Mouse (Mus musculus) midbrain, embryonic 16.5 days (tissue): ENCODE measurements at regions not wholly inside any gene's neighbourhood (a gene's known extent, or its start where the extent isn't known, plus 50 kb on each side); places are given as distances from the start of the nearest gene placed in this dataset.
"Not testable (repeated sequence)": the region's sequence is repeated elsewhere in the genome, so short reads cannot be mapped to it uniquely, and the experiment has no call there.

Source experiments
- ATAC-seq: fragments of 200-750 bp; cut with Nextera tagmentation; 2 replicates; pipeline ENCODE4 v1.8.0; 2017; ENCODE audit warnings: moderate TSS enrichment
- H3K27ac ChIP-seq: fragments of 300-500 bp; sonication (generic); 2 replicates; pipeline ENCODE4 v1.5.1; 2014; ENCODE audit warnings: mild to moderate bottlenecking, low read length, mixed read lengths
- H3K27me3 ChIP-seq: fragments of 300-500 bp; sonication (generic); 2 replicates; pipeline ENCODE4 v1.6.1; 2014; ENCODE audit warnings: low read depth, low read length, mixed read lengths; ENCODE audit not compliant: control insufficient read depth, insufficient read depth
- H3K36me3 ChIP-seq: fragments of 300-500 bp; sonication (generic); 2 replicates; pipeline ENCODE4 v1.6.1; 2014; ENCODE audit warnings: mild to moderate bottlenecking, low read length, moderate library complexity, mixed read lengths; ENCODE audit not compliant: control insufficient read depth, insufficient read depth
- H3K4me1 ChIP-seq: fragments of 300-500 bp; sonication (generic); 2 replicates; pipeline ENCODE4 v1.6.1; 2014; ENCODE audit warnings: mild to moderate bottlenecking, low read length, mixed read lengths; ENCODE audit not compliant: control insufficient read depth, insufficient read depth
- H3K4me2 ChIP-seq: fragments of 300-500 bp; sonication (generic); 2 replicates; pipeline ENCODE4 v1.6.1; 2014; ENCODE audit warnings: mild to moderate bottlenecking, low read length, mixed read lengths
- H3K4me3 ChIP-seq: fragments of 300-500 bp; sonication (generic); 2 replicates; pipeline ENCODE4 v1.5.1; 2014; ENCODE audit warnings: low read depth, mild to moderate bottlenecking, low read length, moderate library complexity, mixed read lengths
- H3K9ac ChIP-seq: fragments of 300-500 bp; sonication (generic); 2 replicates; pipeline ENCODE4 v1.6.1; 2014; ENCODE audit warnings: low read depth, low read length, mixed read lengths
- H3K9me3 ChIP-seq: fragments of 300-500 bp; sonication (generic); replicated peaks from 2 replicates; pipeline ENCODE4 v1.6.1; 2014; ENCODE audit warnings: mild to moderate bottlenecking, low read length, mixed read lengths; ENCODE audit not compliant: control insufficient read depth, poor library complexity, severe bottlenecking
- WGBS: fragments of 180-500 bp; shearing (Covaris S2); extraction: QIAGEN DNeasy Blood & Tissue Kit; methylation state at CpG from one replicate; pipeline ENCODE4 v1.1.7; 2014; 5-methylcytosine and 5-hydroxymethylcytosine counted together

DNA sequence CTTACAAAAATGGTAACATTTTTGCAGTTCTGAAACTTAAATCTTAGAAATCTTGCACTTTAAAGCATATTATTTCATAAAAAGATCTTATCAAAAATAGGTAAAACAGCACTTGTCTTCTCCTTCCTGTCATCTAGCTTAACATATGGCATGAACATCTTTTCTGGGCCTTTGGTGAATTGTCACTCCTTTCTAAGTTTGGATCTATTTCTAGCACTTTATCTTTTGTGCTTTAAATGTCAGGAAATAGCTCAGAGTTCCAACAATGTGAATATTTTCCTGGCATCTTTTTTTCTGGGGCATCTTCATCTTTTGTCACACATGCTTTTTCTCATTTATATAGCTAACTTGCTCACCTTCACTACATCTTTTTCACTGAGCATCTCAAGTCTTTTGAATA is 527.4 kb upstream of the Gm5150 start:
- ATAC-seq, result no peak
- H3K4me1 ChIP-seq, result no peaks in the 10 kb centered on the region
- no peak overlapping the region for H3K9ac ChIP-seq
- no peak overlapping the region for H3K4me2 ChIP-seq
- no peaks in the 10 kb centered on the region for H3K9me3 ChIP-seq
- no peaks in the 10 kb centered on the region for H3K27me3 ChIP-seq
- no peak overlapping the region for H3K27ac ChIP-seq
- no peaks in the 10 kb centered on the region for H3K36me3 ChIP-seq
- no peak overlapping the region for H3K4me3 ChIP-seq

DNA sequence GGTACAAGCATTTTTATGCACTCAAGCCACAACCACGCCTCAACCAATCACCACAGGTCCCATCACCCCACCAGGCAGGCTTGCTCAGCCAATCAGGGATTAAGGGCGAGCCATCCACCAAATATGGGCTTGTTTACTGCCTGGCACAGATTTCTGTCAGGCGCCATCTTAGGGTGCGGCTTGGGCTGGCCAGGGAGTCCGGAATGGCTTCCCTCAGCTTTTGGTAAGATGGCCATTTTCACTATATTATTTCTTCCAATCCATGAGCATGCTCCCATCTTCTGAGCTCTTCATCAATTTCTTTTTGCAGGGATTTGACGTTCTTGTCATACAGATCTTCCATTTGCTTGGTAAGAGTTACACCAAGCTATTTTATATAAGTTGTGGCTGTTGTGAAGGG is 521.3 kb upstream of the Gm5150 start:
- H3K4me3 ChIP-seq, H3K4me2 ChIP-seq, H3K27ac ChIP-seq, H3K9ac ChIP-seq, H3K36me3 ChIP-seq, H3K4me1 ChIP-seq, H3K9me3 ChIP-seq, H3K27me3 ChIP-seq, ATAC-seq: not testable (repeated sequence)
- 86% methylated on average over 6 of the region's 6 CpGs for WGBS

DNA sequence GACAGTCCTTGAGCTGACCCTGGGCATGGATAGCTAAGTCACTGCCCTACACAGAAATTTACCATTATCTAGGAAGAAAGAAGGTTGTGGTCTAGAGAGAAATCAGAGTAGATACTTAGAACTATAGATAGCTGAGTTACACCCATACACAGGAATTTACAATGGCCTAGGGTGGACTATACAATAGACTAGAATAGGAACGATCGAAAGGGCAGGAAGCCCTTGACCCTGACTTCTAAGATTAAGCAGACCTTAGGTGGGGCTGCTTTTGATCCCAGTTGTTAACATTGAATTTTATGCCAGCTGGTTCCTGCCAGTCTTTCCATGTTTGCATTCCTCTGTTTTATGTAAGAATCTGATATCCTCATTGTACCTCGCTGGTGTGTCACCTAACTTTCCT is 482.2 kb upstream of the Gm5150 start:
- not testable (repeated sequence) for H3K4me3 ChIP-seq, H3K27ac ChIP-seq, H3K27me3 ChIP-seq, H3K36me3 ChIP-seq, H3K4me1 ChIP-seq, H3K9ac ChIP-seq, ATAC-seq, H3K9me3 ChIP-seq, H3K4me2 ChIP-seq
- 82% methylated on average over 3 of the region's 3 CpGs for WGBS

DNA sequence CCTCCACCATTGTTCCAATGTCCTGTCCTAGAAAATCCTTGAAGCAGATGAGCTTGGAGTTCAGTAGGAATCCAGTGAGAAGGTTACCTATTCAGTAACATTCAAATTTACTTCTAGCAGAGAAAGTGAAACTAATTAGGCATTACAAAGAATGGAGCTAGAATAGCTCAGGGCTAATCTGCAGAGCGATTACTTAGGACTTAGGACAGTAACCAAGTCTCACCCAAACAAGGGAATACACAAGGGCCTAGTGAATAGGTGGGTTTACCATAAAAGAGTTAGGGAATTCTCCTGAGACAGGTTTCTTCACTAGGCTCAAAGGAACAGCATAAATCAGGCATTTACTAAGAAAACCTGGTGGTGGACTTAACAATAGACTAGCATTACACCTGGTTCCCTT is 476.5 kb upstream of the Gm5150 start:
- no peak for ATAC-seq
- 75% methylated on average over 1 of the region's 1 CpGs for WGBS
- no peaks in the 10 kb centered on the region for H3K27me3 ChIP-seq
- H3K9me3 ChIP-seq, result no peaks in the 10 kb centered on the region
- no peak overlapping the region for H3K27ac ChIP-seq
- no peaks in the 10 kb centered on the region for H3K4me1 ChIP-seq
- no peaks in the 10 kb centered on the region for H3K36me3 ChIP-seq
- no peak overlapping the region for H3K4me3 ChIP-seq
- no peak overlapping the region for H3K4me2 ChIP-seq
- H3K9ac ChIP-seq, result no peak overlapping the region

DNA sequence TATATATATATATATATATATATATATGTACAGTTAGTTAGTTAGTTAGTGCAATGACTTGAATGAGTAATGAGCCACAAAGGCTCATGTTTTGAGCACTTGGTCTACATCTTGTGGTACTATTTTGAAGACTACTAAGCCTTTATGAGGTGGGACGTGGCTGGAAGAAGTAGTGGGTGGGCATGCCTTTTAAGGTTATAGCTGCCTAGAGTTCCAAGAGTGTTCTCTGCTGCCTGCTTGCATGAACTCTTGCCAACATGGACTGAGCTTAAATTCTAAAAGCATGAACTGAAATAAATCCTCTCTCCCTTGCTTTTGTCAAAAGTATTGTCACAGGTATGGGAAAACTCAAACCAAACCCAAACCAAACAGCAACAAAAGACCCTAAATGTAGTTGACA is 465.1 kb upstream of the Gm5150 start:
- Histone ChIP-seq H3K27me3 (no peaks in the 10 kb centered on the region), H3K9me3 (no peaks in the 10 kb centered on the region), H3K4me1 (peaks cover 3% of the 10 kb centered on the region; the same call in 1 of the 2 replicates), H3K4me2 (no peak overlapping the region), H3K27ac (no peak overlapping the region), H3K9ac (no peak overlapping the region), H3K4me3 (no peak overlapping the region), H3K36me3 (no peaks in the 10 kb centered on the region)
- WGBS, result 59% methylated on average over 1 of the region's 1 CpGs
- no peak for ATAC-seq

DNA sequence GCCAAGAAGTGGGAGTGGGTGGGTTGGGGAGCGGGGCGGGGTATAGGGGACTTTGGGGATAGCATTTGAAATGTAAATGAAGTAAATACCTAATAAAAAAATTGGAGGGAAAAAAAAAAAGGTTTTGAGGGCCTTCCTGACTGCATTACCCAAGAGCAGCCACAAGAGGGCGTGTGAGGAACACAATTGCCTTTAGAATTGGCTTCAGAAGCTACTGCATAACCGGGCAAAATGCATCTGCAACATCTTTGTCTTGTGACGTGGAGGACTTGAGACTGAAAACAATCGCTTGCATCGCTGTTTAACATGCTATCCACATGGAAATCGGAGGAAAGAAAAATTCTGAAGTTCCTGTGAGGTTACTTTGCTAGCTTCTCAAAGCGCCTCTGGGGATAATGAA is 460.2 kb upstream of the Gm5150 start:
- peak overlapping the region; percentile 59 for H3K9ac ChIP-seq
- peaks cover 3% of the 10 kb centered on the region; the same call in 1 of the 2 replicates for H3K4me1 ChIP-seq
- peak overlapping the region; percentile 33 for H3K4me3 ChIP-seq
- ATAC-seq, result peak; percentile 95
- H3K4me2 ChIP-seq, result peak overlapping the region; percentile 59
- WGBS, result 13% methylated on average over 9 of the region's 9 CpGs
- H3K9me3 ChIP-seq, result no peaks in the 10 kb centered on the region
- H3K27ac ChIP-seq, result peak overlapping the region; percentile 82
- H3K36me3 ChIP-seq, result no peaks in the 10 kb centered on the region
- no peaks in the 10 kb centered on the region for H3K27me3 ChIP-seq

DNA sequence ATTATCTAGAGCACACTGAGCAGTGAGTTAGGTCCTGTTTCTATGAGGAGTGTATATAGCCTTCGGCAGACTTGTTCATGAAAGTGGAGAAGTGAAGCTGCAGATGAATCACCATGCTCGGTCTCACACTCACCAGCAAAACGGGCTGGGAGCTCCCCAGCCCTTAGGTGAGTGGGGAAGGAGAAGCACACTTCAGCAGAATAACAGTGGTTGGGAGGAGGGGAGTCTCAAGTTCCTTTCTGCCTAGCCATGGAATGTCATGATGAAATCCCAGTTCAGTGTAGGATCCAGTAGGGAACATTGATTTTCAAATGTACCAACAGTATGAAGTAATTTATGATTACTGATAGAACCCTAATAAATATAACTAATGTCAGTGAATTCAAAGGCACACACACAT is 459.1 kb upstream of the Gm5150 start:
- H3K27ac ChIP-seq, result no peak overlapping the region
- no peaks in the 10 kb centered on the region for H3K9me3 ChIP-seq
- WGBS, result 61% methylated on average over 3 of the region's 3 CpGs
- no peaks in the 10 kb centered on the region for H3K36me3 ChIP-seq
- H3K4me3 ChIP-seq, result no peak overlapping the region
- no peak overlapping the region for H3K9ac ChIP-seq
- no peak overlapping the region for H3K4me2 ChIP-seq
- no peak for ATAC-seq
- H3K27me3 ChIP-seq, result no peaks in the 10 kb centered on the region
- peaks cover 3% of the 10 kb centered on the region; the same call in 1 of the 2 replicates for H3K4me1 ChIP-seq

DNA sequence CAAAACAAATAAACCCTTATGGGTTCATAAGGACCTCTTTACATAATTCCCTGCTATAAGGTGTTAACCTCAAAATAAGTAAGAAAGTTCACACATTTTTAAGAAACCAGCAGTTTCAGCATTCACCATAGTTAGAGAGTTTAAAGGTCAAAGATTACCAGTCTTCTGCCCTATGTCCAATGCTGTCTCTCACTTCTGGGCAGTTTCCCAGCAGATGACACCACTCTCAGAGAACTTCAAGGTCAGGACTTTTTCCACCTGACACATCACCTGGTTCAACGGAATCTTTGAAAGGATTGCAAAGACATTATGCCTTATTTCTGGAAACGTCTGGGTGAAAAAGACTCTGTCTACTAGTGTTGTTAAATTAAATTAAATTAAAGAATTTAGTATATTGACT is 458.1 kb upstream of the Gm5150 start:
- H3K4me3 ChIP-seq, result no peak overlapping the region
- no peaks in the 10 kb centered on the region for H3K9me3 ChIP-seq
- no peak overlapping the region for H3K27ac ChIP-seq
- no peak overlapping the region for H3K9ac ChIP-seq
- no peak for ATAC-seq
- peaks cover 3% of the 10 kb centered on the region; the same call in 1 of the 2 replicates for H3K4me1 ChIP-seq
- H3K27me3 ChIP-seq, result no peaks in the 10 kb centered on the region
- no peak overlapping the region for H3K4me2 ChIP-seq
- WGBS, result 86% methylated on average over 2 of the region's 2 CpGs
- H3K36me3 ChIP-seq, result no peaks in the 10 kb centered on the region

DNA sequence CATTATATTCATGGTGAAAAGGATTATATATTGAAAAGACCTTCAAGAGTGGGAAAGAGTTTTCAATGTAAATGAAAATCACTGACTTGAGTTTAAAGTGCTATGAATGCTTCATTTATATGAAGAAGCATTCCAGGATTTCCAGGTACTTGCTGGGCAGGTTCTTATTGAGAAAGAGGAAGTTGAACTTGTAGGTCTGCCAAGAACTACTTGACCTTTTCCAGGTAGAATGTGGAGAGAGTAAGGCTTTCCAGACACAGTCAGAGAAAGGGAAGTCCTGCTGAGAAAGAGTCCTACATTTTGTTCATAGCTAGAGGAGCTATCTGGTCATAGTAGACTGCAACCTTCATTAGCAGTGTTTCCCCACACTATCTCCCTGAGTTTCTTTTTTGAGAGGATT is 426.8 kb upstream of the Gm5150 start:
- H3K27ac ChIP-seq, result no peak overlapping the region
- ATAC-seq, result no peak
- no peaks in the 10 kb centered on the region for H3K27me3 ChIP-seq
- H3K4me1 ChIP-seq, result peaks cover 6% of the 10 kb centered on the region; the same call in 1 of the 2 replicates
- H3K36me3 ChIP-seq, result no peaks in the 10 kb centered on the region
- no peak overlapping the region for H3K4me3 ChIP-seq
- H3K9ac ChIP-seq, result no peak overlapping the region
- no peaks in the 10 kb centered on the region for H3K9me3 ChIP-seq
- H3K4me2 ChIP-seq, result no peak overlapping the region

DNA sequence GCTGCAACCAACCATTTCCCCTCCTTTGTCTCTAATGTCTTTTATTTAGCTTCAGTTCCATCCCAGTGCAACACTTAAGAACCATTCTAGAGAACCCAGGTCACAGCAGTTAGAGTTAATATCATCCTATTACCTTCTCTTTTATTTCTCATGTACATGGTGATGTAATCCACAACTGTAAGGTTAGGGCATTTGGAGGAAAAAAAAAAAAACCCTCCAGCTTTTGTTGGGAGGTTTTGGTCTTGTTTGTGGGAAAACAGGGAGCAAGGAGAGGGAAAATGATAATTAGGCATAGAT is 425.5 kb upstream of the Gm5150 start:
- Histone ChIP-seq H3K4me3 (no peak overlapping the region), H3K4me2 (no peak overlapping the region), H3K27me3 (no peaks in the 10 kb centered on the region), H3K27ac (peak overlapping the region; percentile 74), H3K36me3 (no peaks in the 10 kb centered on the region), H3K9ac (no peak overlapping the region), H3K9me3 (no peaks in the 10 kb centered on the region), H3K4me1 (peaks cover 6% of the 10 kb centered on the region; the same call in 1 of the 2 replicates)
- peak; percentile 75; the same call in 1 of the 2 replicates for ATAC-seq
